Mouse (Mus musculus): ENCODE results near the gene Yme1l1.

DNA sequence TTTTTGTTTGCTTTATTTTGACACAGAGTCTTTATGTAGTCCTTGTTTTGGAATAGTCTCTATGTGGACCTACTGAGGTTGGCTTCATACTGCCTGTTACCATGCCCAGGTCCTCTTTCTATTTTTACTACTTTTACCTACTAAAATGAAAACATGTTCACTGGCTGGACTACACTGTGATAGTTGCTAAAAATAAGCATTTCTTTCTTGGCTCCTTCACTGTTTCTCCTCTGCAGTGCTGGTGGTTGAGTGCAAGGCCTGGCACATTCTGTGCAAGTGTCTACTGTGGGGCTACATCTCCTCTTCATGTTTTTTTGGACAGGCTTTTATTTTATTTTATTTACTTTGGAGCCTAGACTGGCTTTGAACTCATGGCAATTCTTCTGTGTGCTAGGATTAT lies 36.6 kb upstream of the Yme1l1 start:
- no peak for TF ChIP-seq CTCF (IDR thresholded peaks at IDR 0.05; ENCODE audit: control insufficient read depth, insufficient read depth, low read length)
- TF ChIP-seq POLR2A (IDR thresholded peaks at IDR 0.05; ENCODE audit: borderline replicate concordance, control insufficient read depth, low read depth, low read length), result no peak

Data from bone marrow, adult 2 months (tissue).